ENCODE assay signal across 9 mouse cellular contexts in genomic region chr7:81455155-81455651, GRCm38 (mm10). TPM values are rescaled to one million over a fixed set of nuclear protein-coding genes. Genes with fewer than 3 reads are reported as not detected.
DNase-seq lines count a peak whose midpoint lies in the region; ATAC-seq and TF ChIP-seq lines count a peak whose summit lies in the region.
"Had no signal": no experiment of that assay in that cellular context is flagged by ENCODE, and none has a peak within 500 bp of the region (broad histone marks: within the 10 kb centered on the region; RNA-seq: fewer than 3 reads in every experiment).

Gene Cpeb1, minus strand, starts transcription at chr7:81455465.

- TF ChIP-seq POLR2A in brain, embryonic 14.5 days (IDR thresholded peaks at IDR 0.05; ENCODE audit: borderline replicate concordance, extremely low read depth, insufficient read depth, insufficient read length, poor library complexity, severe bottlenecking) = no peak

- TF ChIP-seq EP300 in heart, postnatal 0 days (IDR thresholded peaks at IDR 0.05; ENCODE audit: low read depth) = no peak

- DNase-seq in 3T3-L1 (ENCODE audit: low read depth, low spot score) = peak; percentile 66
- peak; percentile 77 for DNase-seq in brain, embryonic 14.5 days (ENCODE audit: low read depth)
- DNase-seq in heart, postnatal 0 days (ENCODE audit: low spot score) = peak; percentile 79
- peak; percentile 64 to 76 for DNase-seq in kidney, postnatal 4 days
- peak; percentile 49 for DNase-seq in ovary, postnatal 14 days (ENCODE audit: low spot score)
- no peak for DNase-seq in B cell, adult 2 months

- ATAC-seq in forebrain, embryonic 12.5 days (ENCODE audit: low FRiP score) = no peak
- ATAC-seq in heart, postnatal 0 days (ENCODE audit: insufficient read depth, low read depth) = peak; percentile 76
- ATAC-seq in liver, embryonic 16.5 days (ENCODE audit: low read depth) = no peak

- H3K4me1 ChIP-seq in forebrain, embryonic 12.5 days = peaks cover 28% of the 10 kb centered on the region
- peaks cover 8% of the 10 kb centered on the region; the same call in 1 of the 2 replicates for H3K4me1 ChIP-seq in heart, postnatal 0 days (ENCODE audit: control insufficient read depth, insufficient read depth)
- H3K4me1 ChIP-seq in liver, embryonic 16.5 days (ENCODE audit: control insufficient read depth, low read depth, low read length) = peaks cover 11% of the 10 kb centered on the region; the same call in 1 of the 2 replicates

- H3K4me3 ChIP-seq in forebrain, embryonic 12.5 days (replicated peaks) = peak within 1 kb of the TSS; percentile 55
- peak within 1 kb of the TSS; percentile 56 for H3K4me3 ChIP-seq in heart, postnatal 0 days (ENCODE audit: low read depth, low read length)
- H3K4me3 ChIP-seq in liver, embryonic 16.5 days (ENCODE audit: low read depth, low read length) = peak within 1 kb of the TSS; percentile 52

- H3K9me3 ChIP-seq in forebrain, embryonic 12.5 days = no peaks in the 10 kb centered on the region
- H3K9me3 ChIP-seq in heart, postnatal 0 days (replicated peaks; ENCODE audit: control insufficient read depth, low read length) = no peaks in the 10 kb centered on the region
- H3K9me3 ChIP-seq in liver, embryonic 16.5 days (replicated peaks; ENCODE audit: control insufficient read depth, low read length) = no peaks in the 10 kb centered on the region

- no peaks in the 10 kb centered on the region for H3K36me3 ChIP-seq in forebrain, embryonic 12.5 days (replicated peaks)
- H3K36me3 ChIP-seq in heart, postnatal 0 days (replicated peaks; ENCODE audit: control insufficient read depth, insufficient read depth, low read length) = no peaks in the 10 kb centered on the region
- H3K36me3 ChIP-seq in liver, embryonic 16.5 days (ENCODE audit: control insufficient read depth, insufficient read depth) = no peaks in the 10 kb centered on the region
- H3K36me3 ChIP-seq: G1E had no signal

- H3K9ac ChIP-seq in forebrain, embryonic 12.5 days = peak within 1 kb of the TSS; percentile 49
- peak within 1 kb of the TSS; percentile 44 for H3K9ac ChIP-seq in heart, postnatal 0 days (replicated peaks; ENCODE audit: low read depth, low read length)
- H3K9ac ChIP-seq in liver, embryonic 16.5 days (ENCODE audit: low read depth, low read length) = no peak within 1 kb of the TSS

- peak; percentile 37; the same call in 1 of the 2 replicates for TF ChIP-seq CTCF in brain, embryonic 14.5 days (IDR thresholded peaks at IDR 0.05; ENCODE audit: borderline replicate concordance, extremely low read depth, insufficient read depth, insufficient read length)
- peak; percentile 47 for TF ChIP-seq CTCF in heart, postnatal 0 days (IDR thresholded peaks at IDR 0.05; ENCODE audit: low read depth)

- WGBS in forebrain, embryonic 12.5 days = under 1% methylated on average over 28 of the region's 28 CpGs
- WGBS in heart, postnatal 0 days = 2% methylated on average over 28 of the region's 28 CpGs
- 2% methylated on average over 28 of the region's 28 CpGs for WGBS in liver, embryonic 16.5 days (ENCODE audit: insufficient replicate concordance)

- H3K27ac ChIP-seq in forebrain, embryonic 12.5 days = no peak within 1 kb of the TSS
- no peak within 1 kb of the TSS for H3K27ac ChIP-seq in heart, postnatal 0 days (ENCODE audit: low read depth)
- no peak within 1 kb of the TSS for H3K27ac ChIP-seq in liver, embryonic 16.5 days (ENCODE audit: low read length)

- H3K4me2 ChIP-seq in forebrain, embryonic 12.5 days = peak within 1 kb of the TSS; percentile 86
- peak within 1 kb of the TSS; percentile 87 for H3K4me2 ChIP-seq in heart, postnatal 0 days (ENCODE audit: low read depth, low read length)
- peak within 1 kb of the TSS; percentile 65 for H3K4me2 ChIP-seq in liver, embryonic 16.5 days (ENCODE audit: low read depth, low read length)

- peaks cover 81% of the 10 kb centered on the region for H3K27me3 ChIP-seq in forebrain, embryonic 12.5 days
- H3K27me3 ChIP-seq in heart, postnatal 0 days (ENCODE audit: control insufficient read depth, insufficient read depth, low read length) = peaks cover 78% of the 10 kb centered on the region
- H3K27me3 ChIP-seq in liver, embryonic 16.5 days (ENCODE audit: control insufficient read depth, insufficient read depth, low read depth, low read length) = peaks cover 55% of the 10 kb centered on the region

RNA-seq across cellular contexts. Expression of gene Cpeb1, which starts in this region (rescaled TPM):
- 4.4 and 6.5 TPM in 2 replicates for polyA plus RNA-seq in brain, embryonic 14.5 days (2012; rRNA removed)
- polyA plus RNA-seq in forebrain, embryonic 12.5 days (2016; fragmentation: Nextera tagmentation; extraction: Ambion mirVana) = 1.5 and 1.8 TPM in 2 replicates
- total RNA-seq in heart, postnatal 0 days (2014; rRNA removed; ENCODE audit: low replicate concordance) = 1.3 and 8.1 TPM in 2 replicates
- 1.4 and 2.2 TPM in 2 replicates for polyA plus RNA-seq in heart, postnatal 0 days (2015; fragmentation: Nextera tagmentation; extraction: Ambion mirVana)
- not detected in 2 replicates for polyA plus RNA-seq in liver, embryonic 16.5 days (2015; fragmentation: Nextera tagmentation; extraction: Ambion mirVana)
- polyA plus RNA-seq: G1E had no signal

Comparison
In these comparisons a context has a peak if more than half of its experiments do, and no peak if none do; other contexts are left out.
1. DNase-seq: peak in 3T3-L1 (single experiment), brain, embryonic 14.5 days (single experiment), heart, postnatal 0 days (single experiment), kidney, postnatal 4 days (2 of 2) and ovary, postnatal 14 days (single experiment); none in B cell, adult 2 months (0 of 2).
2. Peak in every context shown above with its lines, with median percentiles within 50 percentile points of each other: H3K4me2 ChIP-seq and H3K4me3 ChIP-seq.